Mouse (Mus musculus) ES-Bruce4 (cell line): ENCODE measurements around the gene Crhr2.
A peak's percentile ranks its signal among the peaks of the same experiment; 100 is the strongest.

Experiments
- CTCF ChIP-seq: IDR thresholded peaks from one replicate; pipeline ENCODE4 v1.8.1; 2011; ENCODE audit warnings: low read depth, low read length
- EP300 ChIP-seq: IDR thresholded peaks from 2 replicates; pipeline ENCODE4 v1.6.1; 2011; ENCODE audit warnings: low read depth, low read length; ENCODE audit not compliant: insufficient read depth
- POLR2A ChIP-seq: IDR thresholded peaks from one replicate; pipeline ENCODE4 v1.8.1; 2011; ENCODE audit warnings: low read length; ENCODE audit not compliant: insufficient read depth

DNA sequence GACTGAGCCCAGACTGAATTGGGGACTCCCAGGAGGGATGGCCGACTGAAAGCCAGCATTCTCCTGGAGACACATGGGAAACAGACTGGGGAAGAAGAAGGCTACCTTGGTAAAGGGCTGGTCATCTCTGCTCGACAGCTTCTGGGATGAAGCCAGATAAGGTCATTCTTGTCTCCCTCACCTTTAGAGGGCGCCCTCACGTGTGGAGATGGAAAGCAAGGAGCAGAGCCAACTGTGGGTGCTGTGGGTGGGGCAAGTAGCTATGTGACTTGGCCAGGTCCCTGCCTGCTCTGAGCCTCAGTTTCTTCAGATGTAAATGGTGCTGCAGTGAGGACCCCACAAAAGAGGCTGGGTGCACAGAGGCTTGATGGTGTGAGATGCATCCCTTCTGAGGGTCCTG, 42.2 kb downstream of the Crhr2 start:
- TF ChIP-seq CTCF: peak; percentile 62
- TF ChIP-seq EP300: no peak
- TF ChIP-seq POLR2A: no peak
